Mouse (Mus musculus) myocyte (in vitro differentiated cells): ENCODE data around the gene Col4a4. TPM values are rescaled to one million over a fixed set of nuclear protein-coding genes. Genes with fewer than 3 reads are reported as not detected.

Experiments used
- H3K27me3 ChIP-seq: one replicate; pipeline ENCODE4 v1.6.1; 2011; ENCODE audit not compliant: control insufficient read depth, insufficient read depth, insufficient read length
- H3K36me3 ChIP-seq: one replicate; pipeline ENCODE4 v1.6.1; 2011; ENCODE audit not compliant: control insufficient read depth, insufficient read depth
- H3K4me2 ChIP-seq: one replicate; pipeline ENCODE4 v1.6.1; 2011; ENCODE audit warnings: low read depth, control low read depth
- H3K4me3 ChIP-seq: one replicate; pipeline ENCODE4 v1.5.1; 2011; ENCODE audit warnings: mild to moderate bottlenecking, control low read depth, moderate library complexity
- H3K79me2 ChIP-seq: one replicate; pipeline ENCODE4 v1.6.1; 2011; ENCODE audit not compliant: control insufficient read depth, insufficient read depth
- H3ac ChIP-seq: one replicate; pipeline ENCODE4 v1.6.1; 2011; ENCODE audit not compliant: control insufficient read depth, insufficient read length
- CEBPB ChIP-seq: IDR thresholded peaks from 2 replicates; pipeline ENCODE4 v1.6.1; 2011; ENCODE audit warnings: mild to moderate bottlenecking, moderate library complexity; ENCODE audit not compliant: poor library complexity, insufficient read depth, severe bottlenecking
- E2F4 ChIP-seq: IDR thresholded peaks from one replicate; pipeline ENCODE4 v1.6.1; 2011; ENCODE audit warnings: mild to moderate bottlenecking, control low read depth, moderate library complexity; ENCODE audit not compliant: insufficient read depth
- MAX ChIP-seq: IDR thresholded peaks from one replicate; pipeline ENCODE4 v1.6.1; 2011; ENCODE audit warnings: low read depth, mild to moderate bottlenecking, control low read depth
- MYOD1 ChIP-seq, 3 experiments: IDR thresholded peaks; one replicate each; pipeline ENCODE4 v1.6.1; 2011; ENCODE audit warnings: control low read depth in 2 of 3, low read depth in 2 of 3, mild to moderate bottlenecking in 2 of 3, moderate library complexity in 1 of 3; ENCODE audit not compliant: insufficient read length in 2 of 3, control insufficient read depth in 1 of 3
- MYOG ChIP-seq, 3 experiments: IDR thresholded peaks; one replicate each; pipeline ENCODE4 v1.6.1; 2011; ENCODE audit warnings: control low read depth in 2 of 3, low read depth in 2 of 3, mild to moderate bottlenecking in 2 of 3; ENCODE audit not compliant: insufficient read length in 2 of 3, control insufficient read depth in 1 of 3, insufficient read depth in 1 of 3
- POLR2A ChIP-seq: IDR thresholded peaks from one replicate; pipeline ENCODE4 v1.6.1; 2011; ENCODE audit warnings: low read depth, mild to moderate bottlenecking, control low read depth, moderate library complexity; ENCODE audit not compliant: insufficient read length
- POLR2AphosphoS2 ChIP-seq: IDR thresholded peaks from one replicate; pipeline ENCODE4 v1.6.1; 2011; ENCODE audit warnings: low read depth, control low read depth; ENCODE audit not compliant: insufficient read length
- REST ChIP-seq: IDR thresholded peaks from one replicate; pipeline ENCODE4 v1.6.1; 2011; ENCODE audit warnings: mild to moderate bottlenecking, control low read depth, moderate library complexity; ENCODE audit not compliant: insufficient read depth, insufficient read length
- SRF ChIP-seq: IDR thresholded peaks from one replicate; pipeline ENCODE4 v1.6.1; 2011; ENCODE audit warnings: low read depth; ENCODE audit not compliant: control insufficient read depth, insufficient read length
- TCF12 ChIP-seq: IDR thresholded peaks from one replicate; pipeline ENCODE4 v1.6.1; 2011; ENCODE audit warnings: mild to moderate bottlenecking, control low read depth; ENCODE audit not compliant: poor library complexity, insufficient read depth, severe bottlenecking
- TCF3 ChIP-seq: IDR thresholded peaks from one replicate; pipeline ENCODE4 v1.6.1; 2011; ENCODE audit warnings: low read depth, control low read depth; ENCODE audit not compliant: insufficient read length
- USF1 ChIP-seq: IDR thresholded peaks from one replicate; pipeline ENCODE4 v1.6.1; 2011; ENCODE audit warnings: low read depth, mild to moderate bottlenecking, control low read depth, moderate library complexity
- polyA plus RNA-seq: library from polyadenylated mRNA; unstranded; fragments of >200 nt; fragmentation: generic; extraction: Trizol; gene quantifications from one replicate; pipeline ENCODE4 v1.2.1, GENCODE M21; 2012; ENCODE audit warnings: missing spikeins

Gene Col4a4
- polyA plus RNA-seq, 1 experiment, result 0.19 TPM

GRCm38 (mm10) chr1:82475254-82475653 lies 111.4 kb downstream of the Col4a4 start:
- H3K4me2 ChIP-seq, result no peak overlapping the region
- no peak overlapping the region for H3K4me3 ChIP-seq
- no peaks in the 10 kb centered on the region for H3K27me3 ChIP-seq
- TF ChIP-seq CEBPB (no peak), TCF12 (no peak), USF1 (no peak), TCF3 (no peak)
- H3ac ChIP-seq, result no peak overlapping the region
- no peaks in the 10 kb centered on the region for H3K36me3 ChIP-seq
- no peaks in the 10 kb centered on the region for H3K79me2 ChIP-seq

GRCm38 (mm10) chr1:82474461-82474961 lies 112.1 kb downstream of the Col4a4 start:
- Histone ChIP-seq H3ac (no peak overlapping the region), H3K4me3 (no peak overlapping the region), H3K79me2 (no peaks in the 10 kb centered on the region), H3K27me3 (no peaks in the 10 kb centered on the region), H3K4me2 (no peak overlapping the region), H3K36me3 (no peaks in the 10 kb centered on the region)
- TF ChIP-seq POLR2AphosphoS2 (no peak), E2F4 (no peak), USF1 (no peak), REST (no peak), TCF12 (no peak), MYOD1 (IDR thresholded peaks at IDR 0.05; ENCODE audit: control insufficient read depth in 1 of 3, insufficient read length in 2 of 3, low read depth in 2 of 3) (no peak), SRF (no peak), TCF3 (no peak), POLR2A (no peak), MYOG (IDR thresholded peaks at IDR 0.05; ENCODE audit: control insufficient read depth in 1 of 3, insufficient read depth in 1 of 3, insufficient read length in 2 of 3, low read depth in 2 of 3) (no peak), MAX (no peak), CEBPB (no peak)

GRCm38 (mm10) chr1:82473467-82473866 lies 113.2 kb downstream of the Col4a4 start:
- no peaks in the 10 kb centered on the region for H3K79me2 ChIP-seq
- no peaks in the 10 kb centered on the region for H3K27me3 ChIP-seq
- no peak overlapping the region for H3ac ChIP-seq
- no peak overlapping the region for H3K4me2 ChIP-seq
- no peaks in the 10 kb centered on the region for H3K36me3 ChIP-seq
- H3K4me3 ChIP-seq, result no peak overlapping the region
- TF ChIP-seq CEBPB (no peak), TCF3 (no peak), SRF (no peak), USF1 (no peak), MYOD1 (IDR thresholded peaks at IDR 0.05; ENCODE audit: control insufficient read depth in 1 of 3, insufficient read length in 2 of 3, low read depth in 2 of 3) (no peak), MYOG (IDR thresholded peaks at IDR 0.05; ENCODE audit: control insufficient read depth in 1 of 3, insufficient read depth in 1 of 3, insufficient read length in 2 of 3, low read depth in 2 of 3) (no peak), E2F4 (no peak), MAX (no peak), REST (no peak), TCF12 (no peak), POLR2AphosphoS2 (no peak), POLR2A (no peak)

GRCm38 (mm10) chr1:82470516-82471225 lies 116.0 kb downstream of the Col4a4 start:
- Histone ChIP-seq H3K4me3 (no peak overlapping the region), H3K4me2 (no peak overlapping the region)
- TF ChIP-seq MYOG (IDR thresholded peaks at IDR 0.05; ENCODE audit: control insufficient read depth in 1 of 3, insufficient read depth in 1 of 3, insufficient read length in 2 of 3, low read depth in 2 of 3) (no peak), POLR2AphosphoS2 (no peak), TCF3 (no peak), SRF (no peak), MYOD1 (IDR thresholded peaks at IDR 0.05; ENCODE audit: control insufficient read depth in 1 of 3, insufficient read length in 2 of 3, low read depth in 2 of 3) (no peak), MAX (no peak), TCF12 (no peak), E2F4 (no peak), POLR2A (no peak), REST (no peak), USF1 (no peak), CEBPB (no peak)

GRCm38 (mm10) chr1:82468872-82469271 lies 117.8 kb downstream of the Col4a4 start:
- no peaks in the 10 kb centered on the region for H3K79me2 ChIP-seq
- TF ChIP-seq E2F4, result no peak
- TF ChIP-seq USF1, result no peak
- TF ChIP-seq TCF3, result no peak
- H3ac ChIP-seq, result no peak overlapping the region
- peaks cover 4% of the 10 kb centered on the region for H3K27me3 ChIP-seq
- peak overlapping the region; percentile 37 for H3K4me2 ChIP-seq
- H3K36me3 ChIP-seq, result no peaks in the 10 kb centered on the region
- H3K4me3 ChIP-seq, result no peak overlapping the region

More at GRCm38 (mm10) chr1:82470516-82471225, 116.0 kb downstream of the Col4a4 start:
- Histone ChIP-seq H3K79me2 (no peaks in the 10 kb centered on the region), H3K27me3 (peaks cover 4% of the 10 kb centered on the region), H3ac (no peak overlapping the region), H3K36me3 (no peaks in the 10 kb centered on the region)
